Mouse (Mus musculus): ENCODE data around the gene Gria1.

Gene Gria1

DNA sequence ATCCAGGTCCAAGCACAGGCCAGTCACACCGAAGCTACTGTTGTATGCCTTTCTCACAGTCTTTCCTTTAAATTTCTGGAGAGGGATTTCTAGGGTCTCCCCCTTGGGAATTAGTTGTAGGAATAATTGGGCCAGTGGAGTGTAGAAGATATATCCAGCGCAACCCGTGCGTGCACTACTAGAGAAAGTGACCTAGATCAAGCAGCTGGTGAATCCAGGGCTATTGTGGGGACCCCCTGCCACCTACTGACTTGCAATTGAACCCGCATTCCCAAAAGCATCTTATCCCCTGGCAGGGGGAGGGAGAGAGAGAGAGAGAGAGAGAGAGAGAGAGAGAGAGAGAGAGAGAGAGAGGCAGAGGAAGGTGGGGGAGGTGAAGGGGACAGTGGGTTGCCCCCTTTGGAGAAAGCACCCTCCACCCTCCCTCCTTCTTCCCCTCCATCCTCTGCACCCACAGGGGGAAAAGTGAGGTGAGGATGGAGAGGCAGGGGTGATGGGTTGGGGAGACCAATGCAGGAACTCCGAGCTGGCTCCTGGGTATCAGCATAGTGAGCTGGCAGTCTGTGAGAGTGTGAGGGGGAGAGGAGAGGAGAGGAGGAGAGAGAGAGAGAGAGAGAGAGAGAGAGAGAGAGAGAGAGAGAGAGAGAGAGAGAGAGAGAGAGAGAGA, at the start of gene Gria1:
Gene Gria1, plus strand, starts transcription at position 364 of the 667 bp plus-strand sequence.
- no peak for DNase-seq (ENCODE audit: low read depth, low spot score)

DNA sequence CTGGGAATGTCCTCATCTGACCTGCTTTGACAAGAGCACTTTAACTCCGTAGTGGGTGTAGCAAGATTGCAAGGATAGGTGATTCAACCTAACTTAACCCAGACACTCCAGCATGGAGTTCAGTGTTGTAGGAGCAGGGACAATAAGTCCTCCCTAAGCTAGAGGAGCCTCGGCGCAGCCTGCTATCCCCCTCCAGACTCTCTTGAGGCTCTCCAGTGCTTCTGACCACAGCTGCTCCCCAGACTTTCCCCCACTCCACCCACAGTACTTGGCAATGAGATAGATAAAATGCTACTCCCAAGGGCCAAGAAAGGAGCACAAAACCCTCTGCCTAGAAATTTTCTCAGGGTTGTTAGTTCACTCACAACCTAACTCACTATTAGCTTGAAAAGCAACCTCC, 49.4 kb upstream of the Gria1 start:
- DNase-seq (ENCODE audit: low read depth, low spot score) = no peak

DNA sequence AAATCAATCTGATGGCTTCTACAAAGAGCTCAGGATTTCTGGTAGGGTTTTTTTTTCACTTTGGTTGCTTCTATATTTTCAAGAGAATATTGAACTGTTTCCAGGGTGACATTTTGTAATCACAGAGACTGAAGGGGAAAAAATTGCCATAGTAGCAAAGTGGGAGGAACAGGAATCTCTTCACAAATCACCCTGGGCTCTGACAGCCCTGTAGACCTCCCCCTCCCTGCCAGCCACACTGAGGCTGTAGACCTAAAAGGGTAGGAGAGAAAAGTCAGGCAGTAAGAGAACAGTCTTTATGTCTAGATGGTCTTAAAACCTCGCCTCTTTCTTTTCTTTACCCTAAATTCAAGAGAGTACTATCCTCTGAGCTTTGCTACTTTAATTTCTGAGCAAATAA, 38.4 kb upstream of the Gria1 start:
- no peak for DNase-seq (ENCODE audit: low read depth, low spot score)

DNA sequence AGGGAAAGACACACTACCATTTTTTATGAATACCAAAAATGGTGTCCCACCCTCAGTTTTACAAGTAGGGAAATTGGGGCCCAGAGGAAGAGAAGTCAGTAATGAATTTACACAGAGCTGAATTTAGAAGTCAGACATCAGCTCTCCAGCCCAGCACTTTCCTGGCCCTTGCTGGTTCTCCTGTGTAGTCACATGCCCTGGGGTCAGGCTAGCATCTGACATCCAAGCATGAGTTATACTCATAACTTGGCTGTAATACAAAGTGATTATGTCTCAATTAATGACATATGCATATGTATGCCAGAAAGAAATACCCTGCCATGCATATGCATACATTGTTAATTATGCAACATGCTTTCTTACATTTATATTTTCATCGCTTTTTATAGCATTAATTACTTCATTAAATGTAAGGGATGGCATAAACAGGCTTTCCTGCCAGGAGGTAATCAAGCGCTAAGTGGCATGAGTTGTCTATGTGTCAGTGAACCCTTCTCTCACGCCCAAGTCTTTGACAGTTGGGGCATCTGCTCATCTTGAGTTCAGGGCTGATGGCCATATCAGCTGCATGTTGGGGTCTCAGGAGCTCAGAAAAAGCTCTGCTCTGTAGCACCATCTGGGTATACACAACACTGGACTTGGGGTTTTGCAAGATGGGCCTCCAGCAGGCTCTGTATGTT, 26.7 kb upstream of the Gria1 start:
- no peak for DNase-seq (ENCODE audit: low read depth, low spot score)

DNA sequence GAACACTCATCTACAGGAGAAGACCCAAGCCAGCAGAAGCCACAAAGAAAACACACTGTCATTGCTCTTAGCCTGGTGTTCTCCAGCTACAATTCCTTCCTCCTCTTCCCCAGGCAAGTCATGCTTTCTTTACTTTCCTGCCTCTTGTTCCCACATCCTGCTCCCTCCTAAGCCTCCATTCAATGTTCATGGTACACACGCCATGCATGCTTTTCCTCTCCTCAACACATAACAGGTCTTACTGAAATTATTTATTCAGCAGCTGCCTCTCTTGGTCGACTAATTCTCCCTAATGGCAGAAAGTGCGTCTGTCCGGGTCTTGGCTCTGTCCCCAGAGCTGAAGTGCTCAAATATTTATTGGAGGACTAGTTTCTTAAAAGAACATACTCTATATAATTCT, 25.7 kb upstream of the Gria1 start:
- no peak for DNase-seq (ENCODE audit: low read depth, low spot score)

DNA sequence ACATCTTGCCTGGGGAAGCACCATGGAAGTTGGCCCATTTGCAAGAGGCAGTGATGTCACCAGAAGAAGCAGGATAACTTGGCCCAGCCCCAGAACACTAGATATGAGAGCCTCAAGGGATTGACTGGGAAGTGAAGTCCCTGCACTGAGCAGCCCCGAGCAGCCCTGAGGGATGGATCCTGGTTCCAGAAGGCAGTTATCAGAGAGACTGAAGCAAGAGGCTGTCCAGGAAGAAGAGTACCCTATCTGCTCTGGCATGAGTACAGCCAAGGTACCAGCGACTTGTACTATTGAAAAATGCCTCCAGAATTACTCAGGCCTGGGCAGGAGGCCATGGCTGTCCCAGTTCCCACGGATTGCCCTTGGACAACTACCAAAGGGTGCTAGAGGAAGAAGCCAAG, 11.6 kb upstream of the Gria1 start:
- no peak for DNase-seq (ENCODE audit: low read depth, low spot score)

DNA sequence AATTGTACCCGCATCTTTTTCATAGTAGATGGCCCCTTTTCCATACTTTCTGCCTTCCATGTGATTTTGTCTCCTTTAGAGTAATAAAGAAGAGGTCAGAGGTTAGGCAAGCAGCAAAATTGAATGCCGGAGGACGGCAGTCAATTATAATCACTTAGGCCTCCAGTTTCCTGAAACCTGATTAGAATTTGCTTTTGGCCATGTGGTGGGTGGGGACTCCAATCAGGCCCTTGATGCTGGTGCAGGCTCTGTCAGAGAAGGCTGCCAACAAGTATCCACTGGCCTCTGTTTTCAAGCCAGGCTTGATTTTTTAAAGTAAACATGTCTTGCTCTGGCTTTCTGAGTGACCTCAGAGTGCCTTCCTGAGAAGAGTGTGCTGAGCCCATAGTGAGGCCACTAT, 6.6 kb upstream of the Gria1 start:
- DNase-seq (ENCODE audit: low read depth, low spot score) = no peak

DNA sequence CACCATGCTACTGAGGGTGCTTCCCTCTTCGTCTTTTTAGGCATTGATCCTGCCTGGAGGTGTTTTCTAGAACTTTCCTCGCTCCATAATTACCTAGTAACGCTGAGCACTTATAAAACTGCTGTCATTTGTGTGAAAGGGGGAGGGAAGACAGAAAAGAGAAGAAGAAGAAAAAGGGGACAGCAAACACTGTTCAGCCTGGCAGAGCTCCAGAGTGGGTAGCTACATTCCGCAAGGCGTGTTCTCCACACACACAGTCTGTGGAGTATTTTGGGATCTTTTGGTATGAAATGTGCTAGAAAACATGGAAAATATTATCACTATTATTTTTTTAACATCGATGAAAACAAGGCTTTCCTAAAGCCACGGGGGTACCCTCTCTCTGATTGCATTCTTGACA, 5.8 kb upstream of the Gria1 start:
- no peak for DNase-seq (ENCODE audit: low read depth, low spot score)

DNA sequence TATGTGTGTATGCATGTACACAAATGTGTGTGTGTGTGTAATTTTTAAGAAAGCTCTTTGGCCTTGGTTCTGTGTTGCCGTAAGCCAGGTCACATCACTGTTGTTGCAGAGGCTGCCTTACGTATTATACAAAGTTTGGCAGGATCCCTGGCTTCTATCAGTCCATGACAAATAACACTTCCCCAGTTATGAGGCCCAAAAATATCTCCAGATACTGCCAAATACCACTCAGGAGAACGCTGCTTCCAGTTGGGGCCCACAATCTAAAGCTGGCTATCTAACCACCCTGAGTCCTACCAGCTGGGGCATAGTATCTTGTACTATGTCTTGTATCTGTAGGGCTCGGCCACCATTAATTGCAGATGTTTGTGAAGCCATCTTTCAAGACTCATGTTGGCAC, 3.4 kb upstream of the Gria1 start:
- no peak for DNase-seq (ENCODE audit: low read depth, low spot score)

DNA sequence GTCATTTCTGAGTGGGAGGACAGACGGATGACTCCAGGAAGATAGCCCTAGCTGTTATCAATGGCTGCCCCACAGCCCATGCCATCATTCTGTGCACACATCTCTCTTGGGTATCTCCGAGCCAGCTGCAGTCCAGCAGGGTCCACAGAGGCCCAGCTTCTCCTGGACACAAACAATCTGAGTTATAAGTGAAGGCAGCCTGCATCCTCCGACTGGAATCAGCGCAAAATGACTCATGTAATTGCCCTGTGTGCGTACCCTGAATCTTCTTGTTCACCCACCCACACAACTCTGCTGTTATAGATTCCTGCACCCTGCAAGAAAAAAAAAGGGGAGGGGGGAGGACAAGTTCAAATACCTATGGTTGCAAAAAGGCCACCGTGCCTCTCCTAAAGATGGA, 576 bp upstream of the Gria1 start:
- DNase-seq (ENCODE audit: low read depth, low spot score) = no peak

DNA sequence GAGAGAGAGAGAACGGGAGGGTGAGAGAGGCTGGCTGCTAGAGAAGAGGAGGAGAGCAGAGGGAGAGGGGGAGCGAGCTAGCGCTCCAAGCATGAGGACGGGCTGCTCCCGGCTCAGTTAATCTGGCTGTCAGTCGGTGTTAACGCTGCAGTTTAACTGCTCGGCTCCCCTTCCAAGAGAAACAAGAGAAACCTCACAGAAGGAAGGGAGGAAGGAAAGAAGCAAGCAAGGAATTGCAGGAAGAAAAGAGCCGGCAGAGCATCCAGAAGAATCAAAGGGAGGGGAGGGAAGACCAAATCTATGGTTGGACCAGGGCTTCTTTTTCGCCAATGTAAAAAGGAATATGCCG, 478 bp downstream of the Gria1 start:
- DNase-seq (ENCODE audit: low read depth, low spot score) = no peak

DNA sequence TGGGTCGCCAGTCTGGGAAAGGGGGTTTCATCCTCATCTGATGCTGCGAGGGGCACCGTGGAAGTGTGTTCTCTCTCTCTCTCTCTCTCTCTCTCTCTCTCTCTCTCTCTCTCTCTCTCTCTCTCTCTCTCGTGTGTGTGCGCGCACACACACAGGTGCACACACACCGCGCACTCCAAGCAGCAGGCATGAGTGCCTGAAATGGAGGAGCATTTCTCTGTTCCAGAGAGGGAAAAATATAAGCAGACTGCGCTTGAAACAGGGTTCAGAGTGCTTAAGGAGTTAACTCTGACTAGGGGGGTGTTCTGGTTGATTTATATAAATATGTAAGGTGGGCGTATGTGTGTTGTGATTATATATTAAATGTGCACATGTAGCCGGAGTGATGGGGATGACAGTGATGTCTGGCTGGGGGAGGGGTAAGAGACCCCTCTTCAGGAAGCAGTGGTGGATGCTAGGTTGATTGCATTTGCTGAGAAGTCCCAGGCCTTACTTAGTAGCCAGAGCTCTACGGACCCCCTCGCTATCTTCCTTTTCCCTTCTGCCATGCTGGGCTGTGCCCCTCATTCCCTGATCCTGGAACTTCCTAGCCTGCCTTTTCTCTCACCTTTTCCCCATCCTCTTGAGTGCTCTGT, 1.2 kb downstream of the Gria1 start:
- DNase-seq (ENCODE audit: low read depth, low spot score) = no peak

DNA sequence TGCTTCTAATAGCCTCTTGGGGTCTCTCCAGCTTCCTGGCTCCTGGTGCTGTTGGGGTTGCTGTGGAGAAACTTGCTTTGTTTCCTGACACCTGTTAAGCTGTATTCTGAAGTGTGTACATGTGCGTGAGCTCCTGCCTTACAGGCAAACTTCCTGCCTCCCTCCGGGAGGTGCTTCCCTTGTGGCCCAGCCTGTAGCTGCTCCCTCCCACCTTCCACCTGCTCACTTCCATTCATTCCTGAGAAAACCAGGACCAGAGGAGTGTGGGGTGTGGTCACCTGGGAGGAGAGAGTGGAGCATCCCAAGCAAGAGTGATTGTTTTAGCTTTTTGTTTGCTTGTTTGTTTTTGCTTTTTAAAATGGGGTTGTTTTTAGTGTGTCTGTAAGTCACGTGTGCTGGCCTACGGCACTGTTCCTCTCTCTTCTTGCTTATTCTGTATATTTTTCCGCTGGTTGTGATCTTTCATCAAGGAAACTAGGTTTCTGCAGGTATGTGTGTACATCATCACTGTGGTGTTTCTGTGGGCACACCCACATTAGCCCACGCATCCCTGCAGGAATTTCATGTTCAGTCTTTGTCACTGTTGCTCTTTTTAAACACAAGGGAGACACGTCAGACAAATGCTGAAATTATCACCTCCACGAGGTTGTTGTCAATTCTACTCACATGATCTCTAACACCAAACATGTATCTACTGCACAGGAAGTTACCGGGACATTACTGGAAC, 2.4 kb downstream of the Gria1 start:
- DNase-seq (ENCODE audit: low read depth, low spot score) = no peak

DNA sequence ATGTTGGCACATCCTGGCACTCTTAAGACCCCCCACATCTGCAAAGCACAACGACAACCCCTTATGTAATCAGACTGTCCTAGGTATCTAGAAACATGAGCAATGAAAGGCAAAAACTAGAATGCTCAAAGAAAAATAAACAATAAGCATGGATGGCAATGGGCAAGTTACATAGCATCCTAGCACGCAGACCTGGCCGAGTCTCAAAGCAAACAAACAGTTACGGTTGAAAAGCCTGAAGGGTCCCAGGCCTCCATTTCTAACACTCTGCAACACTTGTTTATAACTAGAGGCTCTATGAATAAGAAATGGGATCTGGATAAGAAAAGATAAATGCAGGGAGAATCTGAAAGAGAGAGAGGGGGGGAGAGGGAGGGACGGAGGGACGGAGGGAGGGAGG, 3.2 kb downstream of the Gria1 start:
- DNase-seq (ENCODE audit: low read depth, low spot score) = no peak

DNA sequence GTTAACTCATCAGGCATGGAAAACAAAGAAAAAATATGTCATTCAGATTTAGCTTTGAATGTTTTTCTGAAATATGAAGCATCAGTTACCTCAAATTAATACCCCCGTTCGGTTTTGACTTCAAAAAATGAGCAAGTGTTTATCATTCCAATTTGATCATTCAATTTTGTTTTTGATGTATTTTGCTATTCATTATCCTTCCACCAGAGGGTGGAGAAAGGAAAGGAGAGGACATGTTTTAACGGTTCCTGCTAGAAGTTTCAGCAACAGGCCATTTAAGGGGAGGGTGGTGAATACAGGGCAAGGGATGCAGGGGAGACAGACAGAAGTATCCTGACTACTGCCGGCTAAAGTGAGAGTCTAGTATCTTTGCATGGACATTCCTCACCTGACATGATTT, 7.3 kb downstream of the Gria1 start:
- DNase-seq (ENCODE audit: low read depth, low spot score) = no peak

DNA sequence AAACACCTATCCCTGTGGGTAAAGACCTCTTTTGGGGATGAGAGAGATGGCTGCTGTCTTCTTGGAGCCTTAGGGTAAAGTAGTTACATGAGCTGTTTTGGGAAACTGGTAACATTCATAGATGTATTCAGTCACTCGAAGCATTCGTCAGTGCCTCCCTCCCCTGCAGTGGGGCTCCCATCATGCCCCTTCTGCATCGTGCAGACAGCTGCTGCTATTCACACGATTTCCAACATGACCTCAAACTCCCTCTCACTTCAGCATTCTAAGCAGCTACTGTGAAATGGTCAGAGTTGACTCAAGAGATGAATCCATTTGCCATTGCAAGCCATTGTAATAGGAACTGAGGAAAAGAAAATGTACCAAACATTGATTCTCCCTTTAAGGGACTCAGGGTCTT, 11.2 kb downstream of the Gria1 start:
- DNase-seq (ENCODE audit: low read depth, low spot score) = no peak

DNA sequence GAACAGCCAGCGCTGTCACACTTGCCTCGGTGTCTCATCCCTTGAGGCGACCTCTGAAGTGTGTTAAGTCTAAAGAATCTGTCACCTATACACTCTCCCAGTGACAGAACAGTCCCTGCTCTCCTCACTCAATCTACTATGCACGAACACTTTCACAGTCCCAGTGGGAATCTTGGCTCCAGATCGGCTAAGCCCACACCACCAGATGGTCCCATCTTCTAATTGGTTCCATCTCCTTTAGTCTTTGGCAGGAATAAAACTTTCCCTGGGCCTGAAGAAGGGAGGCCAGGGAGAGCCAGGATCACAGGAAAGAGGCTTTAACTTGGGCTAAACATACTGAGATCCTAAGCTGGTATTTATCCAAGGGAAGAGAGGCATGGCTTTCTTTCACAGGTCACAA, 19.3 kb downstream of the Gria1 start:
- no peak for DNase-seq (ENCODE audit: low read depth, low spot score)

DNA sequence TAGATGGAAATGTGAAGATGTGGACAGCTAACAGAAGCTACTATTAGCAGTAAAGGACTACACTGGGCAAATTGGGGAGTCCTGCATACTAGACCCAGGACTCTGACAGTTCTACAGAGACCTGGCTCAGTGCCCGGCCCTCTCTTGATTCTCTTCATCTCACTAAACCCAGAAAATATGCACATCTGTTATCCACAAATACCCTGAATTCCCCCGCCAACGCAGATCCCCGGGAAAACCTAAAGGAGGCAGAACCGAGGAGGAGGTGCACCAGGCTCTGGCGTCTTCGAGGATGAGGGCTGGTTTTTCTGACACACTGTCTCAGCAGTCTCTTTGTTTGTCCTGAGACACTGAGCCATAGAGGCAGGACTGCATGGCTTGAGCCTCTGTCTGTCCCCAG, 27.6 kb downstream of the Gria1 start:
- DNase-seq (ENCODE audit: low read depth, low spot score) = no peak

DNA sequence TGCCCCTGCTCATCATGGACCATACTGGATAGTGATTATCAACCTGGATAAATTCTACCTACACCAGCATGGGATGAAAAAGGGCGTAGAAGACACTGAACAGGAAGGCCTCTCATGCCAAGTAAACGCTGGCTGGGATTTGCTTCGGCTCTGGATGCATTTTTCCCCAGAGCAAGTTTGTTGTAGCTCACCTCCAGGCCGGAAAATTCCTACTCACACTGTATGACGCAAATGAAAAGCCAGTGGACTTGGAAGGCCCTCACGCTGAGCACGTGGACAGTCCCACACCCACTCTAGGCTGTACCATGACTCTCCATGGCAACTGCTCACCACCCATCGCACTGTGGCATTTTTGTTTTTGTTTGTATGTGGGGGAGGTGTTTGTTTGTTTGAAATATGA, 28.1 kb downstream of the Gria1 start:
- DNase-seq (ENCODE audit: low read depth, low spot score) = no peak

DNA sequence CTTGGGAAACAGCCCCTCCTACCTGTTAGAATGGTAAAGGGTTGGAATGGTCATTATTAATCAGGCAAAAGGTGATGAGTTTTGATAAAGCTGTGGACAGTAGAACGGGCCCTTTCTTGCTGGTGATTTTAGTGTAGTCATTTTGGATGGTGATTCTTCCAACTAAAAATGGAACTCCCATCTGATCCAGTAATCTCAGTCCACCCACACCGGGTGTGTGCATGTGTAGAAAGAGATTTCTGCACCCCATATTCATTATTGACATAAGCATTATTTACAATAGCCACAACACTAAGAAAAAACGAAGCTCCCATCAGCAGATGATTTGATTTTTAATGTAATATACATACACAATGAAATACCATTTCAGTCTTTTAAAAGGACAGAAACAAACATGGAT, 30.9 kb downstream of the Gria1 start:
- no peak for DNase-seq (ENCODE audit: low read depth, low spot score)

DNA sequence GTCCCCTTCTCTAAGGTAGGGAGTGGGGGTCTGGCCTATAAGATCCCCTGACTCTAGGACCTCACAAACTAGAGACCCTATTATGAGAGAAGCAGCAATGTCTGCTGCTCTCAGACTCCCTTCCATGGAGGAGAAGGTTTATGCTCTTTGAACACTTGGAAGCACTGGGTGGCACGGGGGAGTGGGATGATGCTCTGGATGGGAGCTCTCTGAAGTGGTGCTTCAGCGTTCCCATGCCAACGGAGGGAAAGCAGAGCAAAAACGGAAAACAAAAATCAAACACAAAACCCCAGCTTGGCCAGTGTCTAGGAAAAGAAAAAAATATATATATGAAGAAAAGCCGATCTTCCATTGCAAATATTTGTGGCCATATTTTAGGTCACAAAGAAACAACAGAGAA, 33.0 kb downstream of the Gria1 start:
- DNase-seq (ENCODE audit: low read depth, low spot score) = no peak

DNA sequence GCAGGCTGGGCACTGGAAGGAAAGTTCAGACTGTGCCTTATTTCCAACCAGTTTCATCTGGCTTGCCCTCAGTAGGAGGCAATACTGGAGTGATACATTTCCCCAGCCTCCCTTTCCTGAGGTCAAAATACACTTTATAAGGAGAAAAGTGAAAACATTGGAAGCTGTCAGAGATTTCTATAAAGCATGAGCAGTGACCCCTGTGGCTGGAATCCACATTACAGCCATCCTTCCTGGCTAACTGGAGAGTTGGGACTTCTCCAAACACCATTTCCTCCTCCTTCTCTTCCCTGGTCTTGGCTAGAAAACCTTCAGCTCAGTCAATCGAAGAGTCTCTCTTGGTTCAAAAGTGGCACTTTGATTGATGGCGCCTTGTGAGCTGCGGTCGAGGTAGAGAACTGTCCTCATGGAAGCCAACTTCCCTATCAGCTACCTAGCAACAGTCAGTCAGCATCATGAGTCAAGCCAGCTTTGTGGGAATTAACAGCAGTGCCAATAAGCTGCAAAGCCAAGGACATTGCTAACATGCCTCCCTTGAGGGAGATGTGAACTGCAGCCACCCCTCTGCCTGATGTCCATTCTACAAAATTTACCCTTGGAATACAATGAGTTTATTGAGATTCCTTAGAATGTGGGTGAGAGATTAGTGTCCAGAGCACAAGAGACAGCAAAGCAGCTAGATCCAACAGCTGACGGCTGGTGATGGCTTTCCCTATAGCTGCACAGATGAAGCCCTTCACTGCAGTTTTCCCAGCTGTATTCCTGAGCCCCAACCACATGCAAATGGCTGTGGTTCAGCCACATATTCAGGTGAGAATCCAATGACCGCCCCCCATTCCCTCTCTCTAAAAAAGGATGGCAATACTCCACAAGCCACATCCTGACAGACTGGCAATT, 40.7 kb downstream of the Gria1 start:
- no peak for DNase-seq (ENCODE audit: low read depth, low spot score)

Measured in A20 (cell line).